Comparison of ENCODE assay signal across 19 mouse cellular contexts in genomic region chr9:64575658-64576057, GRCm38 (mm10).
DNase-seq lines count a peak whose midpoint lies in the region; ATAC-seq and TF ChIP-seq lines count a peak whose summit lies in the region.
"Had no signal": no experiment of that assay in that cellular context is flagged by ENCODE, and none has a peak within 500 bp of the region (broad histone marks: within the 10 kb centered on the region; RNA-seq: fewer than 3 reads in every experiment).

No protein-coding gene starts in this region.

- no peak overlapping the region for H3K9ac ChIP-seq in neural tube, embryonic 13.5 days
- H3K9ac ChIP-seq in MEL (ENCODE audit: control insufficient read depth, low read depth, low read length, poor library complexity, severe bottlenecking), result no peak overlapping the region
- H3K9ac ChIP-seq in intestine, embryonic 15.5 days, result no peak overlapping the region
- no peak overlapping the region for H3K9ac ChIP-seq in limb, embryonic 11.5 days (ENCODE audit: low read length)
- H3K9ac ChIP-seq: embryonic facial prominence, embryonic 13.5 days; forebrain, embryonic 12.5 days; heart, embryonic 12.5 days had no signal

- H3K4me2 ChIP-seq in neural tube, embryonic 13.5 days, result no peak overlapping the region
- H3K4me2 ChIP-seq in intestine, embryonic 15.5 days (replicated peaks), result 0 out of 2 replicates have a peak overlapping the region, but pooled peaks have one; percentile 24
- H3K4me2 ChIP-seq in limb, embryonic 11.5 days (ENCODE audit: low read depth, severe bottlenecking), result no peak overlapping the region
- H3K4me2 ChIP-seq: embryonic facial prominence, embryonic 13.5 days; forebrain, embryonic 12.5 days; heart, embryonic 12.5 days had no signal

- H3K27me3 ChIP-seq in neural tube, embryonic 13.5 days, result no peaks in the 10 kb centered on the region
- peaks cover 1 to 3% of the 10 kb centered on the region in 2 experiments; a peak in 2 of 4 replicates for H3K27me3 ChIP-seq in MEL (ENCODE audit: control insufficient read depth in 1 of 2, insufficient read depth in 2 of 2, low read length in 2 of 2)
- no peaks in the 10 kb centered on the region for H3K27me3 ChIP-seq in intestine, embryonic 15.5 days (replicated peaks)
- no peaks in the 10 kb centered on the region; the same call in 1 of the 2 replicates for H3K27me3 ChIP-seq in limb, embryonic 11.5 days (ENCODE audit: control insufficient read depth, insufficient read depth, low read length)
- H3K27me3 ChIP-seq: embryonic facial prominence, embryonic 13.5 days; forebrain, embryonic 12.5 days; heart, embryonic 12.5 days; Patski had no signal

- TF ChIP-seq POLR2A in MEL (IDR thresholded peaks at IDR 0.05; ENCODE audit: control insufficient read depth in 1 of 2, insufficient read depth in 1 of 2, low read depth in 1 of 2, low read length in 2 of 2, poor library complexity in 1 of 2), result no peak

- TF ChIP-seq CTCF in MEL (IDR thresholded peaks at IDR 0.05 in 2 of 3, conservative IDR thresholded peaks at IDR 0.05 in 1 of 3; ENCODE audit: control insufficient read depth in 1 of 3, insufficient read depth in 1 of 3, low read depth in 2 of 3, low read length in 3 of 3, poor library complexity in 1 of 3, severe bottlenecking in 1 of 3), result no peak

- no peak for ATAC-seq in neural tube, embryonic 13.5 days (ENCODE audit: low read depth)
- no peak for ATAC-seq in intestine, embryonic 15.5 days
- ATAC-seq in limb, embryonic 11.5 days (ENCODE audit: insufficient number of reproducible peaks, low FRiP score, low TSS enrichment, low read depth), result no peak
- ATAC-seq: forebrain, embryonic 16.5 days; Patski had no signal

- no peak for TF ChIP-seq RAD21 in MEL (IDR thresholded peaks at IDR 0.05; ENCODE audit: low read depth, low read length)

- DNase-seq in neural tube, embryonic 10.5 days (ENCODE audit: extremely low spot score, low spot score), result no peak
- DNase-seq in MEL (ENCODE audit: low read depth, low spot score), result no peak
- peak; percentile 56 for DNase-seq in limb, embryonic 11.5 days (ENCODE audit: low spot score)
- no peak for DNase-seq in gastrocnemius, adult 8-10 months (ENCODE audit: low spot score in 2 of 2)
- DNase-seq in spleen, adult 18-20 months, result no peak
- DNase-seq: adrenal gland, adult 8-10 months; adrenal gland, postnatal 36 days; cerebellum, adult 11 months; cerebellum, adult 8-10 months; cerebellum, postnatal 14 days; gastrocnemius, postnatal 25 days; kidney, adult 18-20 months had no signal

- TF ChIP-seq EP300 in MEL (IDR thresholded peaks at IDR 0.05; ENCODE audit: low read depth in 1 of 2, low read length in 2 of 2), result no peak

- H3K4me1 ChIP-seq in neural tube, embryonic 13.5 days (replicated peaks), result peaks cover 73% of the 10 kb centered on the region
- no peaks in the 10 kb centered on the region for H3K4me1 ChIP-seq in MEL (ENCODE audit: control insufficient read depth in 1 of 2, insufficient read depth in 2 of 2, low read length in 2 of 2)
- H3K4me1 ChIP-seq in intestine, embryonic 15.5 days (replicated peaks), result peaks cover 17% of the 10 kb centered on the region
- H3K4me1 ChIP-seq in limb, embryonic 11.5 days (ENCODE audit: control insufficient read depth, insufficient read depth, low read length), result peaks cover 17% of the 10 kb centered on the region

- H3K79me2 ChIP-seq in MEL (ENCODE audit: control insufficient read depth, insufficient read depth, low read length, poor library complexity), result no peaks in the 10 kb centered on the region

- peak overlapping the region; percentile 63; the same call in 1 of the 2 replicates for H3K27ac ChIP-seq in neural tube, embryonic 13.5 days (replicated peaks)
- H3K27ac ChIP-seq in MEL (ENCODE audit: control insufficient read depth, low read depth, low read length), result no peak overlapping the region
- H3K27ac ChIP-seq in intestine, embryonic 15.5 days, result peak overlapping the region; percentile 75
- no peak overlapping the region for H3K27ac ChIP-seq in limb, embryonic 11.5 days (replicated peaks; ENCODE audit: low read depth, low read length)
- H3K27ac ChIP-seq: embryonic facial prominence, embryonic 13.5 days; forebrain, embryonic 12.5 days had no signal

- H3K9me3 ChIP-seq in neural tube, embryonic 13.5 days, result no peaks in the 10 kb centered on the region
- no peaks in the 10 kb centered on the region for H3K9me3 ChIP-seq in MEL (replicated peaks; ENCODE audit: insufficient read depth, low read length)
- no peaks in the 10 kb centered on the region for H3K9me3 ChIP-seq in intestine, embryonic 15.5 days
- no peaks in the 10 kb centered on the region for H3K9me3 ChIP-seq in limb, embryonic 11.5 days (ENCODE audit: control insufficient read depth, low read length)
- H3K9me3 ChIP-seq: embryonic facial prominence, embryonic 13.5 days; forebrain, embryonic 12.5 days; heart, embryonic 12.5 days had no signal

- H3K4me3 ChIP-seq in neural tube, embryonic 13.5 days, result no peak overlapping the region
- no peak overlapping the region for H3K4me3 ChIP-seq in MEL (ENCODE audit: control insufficient read depth in 1 of 2, insufficient read depth in 1 of 2, low read depth in 2 of 2, low read length in 2 of 2)
- H3K4me3 ChIP-seq in intestine, embryonic 15.5 days (replicated peaks), result no peak overlapping the region
- no peak overlapping the region for H3K4me3 ChIP-seq in limb, embryonic 11.5 days (ENCODE audit: low read depth, low read length)
- H3K4me3 ChIP-seq: embryonic facial prominence, embryonic 13.5 days; forebrain, embryonic 12.5 days; heart, embryonic 12.5 days had no signal

- no peaks in the 10 kb centered on the region for H3K36me3 ChIP-seq in neural tube, embryonic 13.5 days
- no peaks in the 10 kb centered on the region for H3K36me3 ChIP-seq in MEL (ENCODE audit: control insufficient read depth in 1 of 2, insufficient read depth in 2 of 2, low read length in 2 of 2)
- H3K36me3 ChIP-seq in intestine, embryonic 15.5 days, result no peaks in the 10 kb centered on the region
- no peaks in the 10 kb centered on the region for H3K36me3 ChIP-seq in limb, embryonic 11.5 days (ENCODE audit: control insufficient read depth, insufficient read depth, low read length)
- H3K36me3 ChIP-seq: embryonic facial prominence, embryonic 13.5 days; forebrain, embryonic 12.5 days; heart, embryonic 12.5 days had no signal

TF ChIP-seq in MEL, 35 proteins besides CTCF, POLR2A, EP300 and RAD21:
- TF ChIP-seq KAT2A (conservative IDR thresholded peaks at IDR 0.05; ENCODE audit: low read depth, low read length) (no peak), MAFK (IDR thresholded peaks at IDR 0.05; ENCODE audit: borderline replicate concordance, low read depth, low read length) (peak; percentile 48; the same call in 1 of the 2 replicates)
TF ChIP-seq in MEL: peak in this region for 1.

Comparison
In these comparisons a context has a peak if more than half of its experiments do, and no peak if none do; other contexts are left out.
1. H3K27ac ChIP-seq: peak in neural tube, embryonic 13.5 days (single experiment) and intestine, embryonic 15.5 days (single experiment); none in MEL (single experiment) and limb, embryonic 11.5 days (single experiment).